Mouse (Mus musculus) E14TG2a.4 (cell line): ENCODE data around the gene Ror1.

Experiments
- CTCF ChIP-seq: conservative IDR thresholded peaks from 2 replicates; pipeline ENCODE4 v1.5.1; 2014; ENCODE audit warnings: low read length
- NANOG ChIP-seq: IDR thresholded peaks from 2 replicates; pipeline ENCODE4 v1.6.1; 2014; ENCODE audit warnings: borderline replicate concordance, low read length, mixed read lengths
- POU5F1 ChIP-seq: IDR thresholded peaks from 2 replicates; pipeline ENCODE4 v1.6.1; 2014; ENCODE audit warnings: low read length, borderline replicate concordance

DNA sequence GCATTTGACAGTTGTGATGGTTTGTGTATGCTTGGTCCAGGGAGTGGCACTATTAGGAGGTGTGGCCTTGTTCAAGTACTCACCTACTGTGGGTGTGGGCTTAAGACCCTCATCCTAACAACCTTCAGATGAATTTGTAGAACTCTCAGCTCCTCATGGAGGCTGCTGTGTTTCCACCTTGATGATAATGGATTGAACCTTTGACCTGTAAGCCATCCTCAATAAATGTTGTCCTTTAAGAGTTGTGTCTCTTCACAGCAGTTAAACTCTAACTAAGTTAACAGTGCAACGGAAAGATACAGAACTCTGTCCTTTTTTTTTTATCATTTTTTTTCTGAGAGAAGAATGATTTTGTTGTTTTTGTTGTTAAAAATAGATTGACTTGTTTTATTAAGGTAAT is 23.8 kb downstream of the Ror1 start:
- TF ChIP-seq POU5F1, result no peak
- TF ChIP-seq CTCF, result no peak
- TF ChIP-seq NANOG, result no peak
